Mouse (Mus musculus) left cerebral cortex, adult 9 months (tissue): ENCODE measurements at regions not wholly inside any gene's neighbourhood (a gene's known extent, or its start where the extent isn't known, plus 50 kb on each side); places are given as distances from the start of the nearest gene placed in this dataset.

Source experiments
- DNase-seq, 2 experiments: peaks; one replicate each; pipeline ENCODE4 v3.0.0; 2022; ENCODE audit warnings: low spot score in 2 of 2

GRCm38 (mm10) chr2:169041748-169042147, 86.4 kb upstream of the Zfp64 start:
- no peak for DNase-seq

GRCm38 (mm10) chr2:169037975-169038374, 82.6 kb upstream of the Zfp64 start:
- DNase-seq = no peak

DNA sequence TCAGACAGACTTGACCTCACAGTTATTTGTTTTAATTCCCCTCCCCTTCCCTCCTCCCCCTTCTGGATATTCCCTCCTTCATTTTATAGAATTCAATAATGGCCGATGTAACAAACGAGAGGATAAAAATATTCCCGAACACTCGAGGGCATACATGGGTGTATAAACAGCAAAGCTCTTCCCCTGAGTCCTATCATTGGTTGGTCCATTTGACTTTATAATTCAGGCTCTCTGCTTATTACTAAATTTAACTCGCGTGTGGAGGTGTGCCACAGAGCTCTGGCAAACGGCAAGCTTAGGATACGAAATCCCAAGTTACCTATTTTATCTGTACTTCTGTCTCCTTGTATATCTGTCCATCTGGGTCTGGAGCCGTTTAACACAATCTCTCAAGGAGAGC, 82.1 kb upstream of the Zfp64 start:
- no peak for DNase-seq

DNA sequence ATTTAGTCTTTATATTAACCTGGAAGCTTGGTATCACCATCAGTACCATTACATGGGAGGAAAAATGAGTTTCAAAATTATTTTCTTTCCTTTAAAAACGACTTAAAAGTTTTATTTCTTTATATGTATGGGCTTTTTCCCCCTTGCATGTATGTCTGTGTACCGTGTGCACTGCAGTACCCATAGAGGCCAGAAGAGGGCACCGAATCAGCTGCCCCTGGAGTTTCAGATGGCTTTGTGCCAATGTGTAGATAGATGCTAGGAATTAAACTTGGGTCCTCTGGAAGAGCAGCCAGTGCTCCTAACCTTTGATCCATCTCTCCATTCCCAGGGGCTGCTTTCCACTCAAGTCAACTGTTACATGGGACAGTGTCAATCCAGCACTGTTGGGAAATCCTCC, 79.9 kb upstream of the Zfp64 start:
- DNase-seq = no peak

GRCm38 (mm10) chr2:169033997-169034396, 78.6 kb upstream of the Zfp64 start:
- DNase-seq = no peak

DNA sequence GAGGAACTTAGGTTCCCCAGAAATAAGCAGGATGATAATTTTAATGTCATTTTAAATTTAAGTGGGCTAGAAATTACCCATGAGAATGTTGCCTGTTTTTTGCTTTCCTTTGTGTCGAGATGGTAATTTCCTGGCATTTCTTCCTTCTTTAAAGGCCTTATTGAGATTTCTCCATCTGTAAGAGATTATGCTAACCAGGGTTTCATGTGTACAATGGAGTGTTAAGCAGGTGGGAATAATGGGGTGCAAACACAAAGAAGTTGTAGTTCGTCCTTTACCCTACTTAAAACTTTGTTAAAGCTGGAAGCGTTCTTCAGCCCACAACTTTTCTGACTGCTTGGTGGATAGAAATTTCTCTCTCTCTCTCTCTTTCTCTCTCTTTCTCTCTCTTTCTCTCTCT, 77.8 kb upstream of the Zfp64 start:
- no peak for DNase-seq

DNA sequence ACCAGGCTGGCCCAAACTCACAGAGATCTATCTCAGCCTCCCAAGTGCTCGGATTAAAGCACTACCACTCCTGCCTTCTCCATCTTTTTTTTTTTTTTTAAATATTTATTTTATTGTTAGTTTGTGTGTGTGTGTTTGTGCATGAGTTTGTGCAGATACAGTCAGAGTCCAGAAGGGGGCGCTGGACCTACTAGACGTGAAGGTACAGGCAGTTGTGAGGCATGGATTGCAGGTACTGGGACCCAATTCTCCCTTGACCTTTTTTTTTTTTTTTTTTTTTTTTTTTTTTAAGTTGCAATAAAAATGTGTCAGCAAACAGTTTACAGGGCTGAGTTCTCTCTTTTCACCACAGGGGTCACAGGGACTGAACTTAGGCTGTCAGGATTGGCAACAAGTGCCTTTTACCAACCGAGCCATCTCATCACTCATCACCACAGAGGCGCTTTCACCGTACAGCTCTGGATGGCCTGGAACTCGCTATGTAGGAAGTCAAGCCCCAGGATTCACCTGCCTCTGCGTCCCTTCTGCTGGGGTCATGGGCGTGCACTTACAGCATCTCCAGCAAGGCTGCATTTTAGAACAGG, 73.2 kb upstream of the Zfp64 start:
- no peak for DNase-seq

- no peak for DNase-seq
Observed at GRCm38 (mm10) chr2:169019037-169019436, 63.6 kb upstream of the Zfp64 start.

DNA sequence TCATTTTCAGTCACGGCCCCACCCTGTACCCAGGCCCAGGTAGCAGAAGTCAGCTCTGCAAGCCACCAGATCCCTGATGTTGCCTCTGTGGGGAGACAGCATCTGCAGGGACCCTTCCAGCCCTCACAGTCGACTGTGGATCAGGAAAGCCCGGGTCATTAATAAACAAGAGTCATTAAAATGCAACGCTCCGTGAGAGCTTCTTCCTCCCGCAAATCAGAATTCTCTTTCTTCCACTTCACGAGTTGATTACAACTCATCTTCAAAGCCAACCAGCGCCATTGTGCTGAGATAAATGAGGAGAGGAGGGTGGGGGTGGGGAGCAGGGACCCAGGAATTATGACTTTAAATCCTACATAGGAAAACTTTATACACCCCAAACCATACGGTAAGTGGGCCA, 54.9 kb upstream of the Zfp64 start:
- DNase-seq = no peak

- DNase-seq = no peak
Observed at GRCm38 (mm10) chr2:169008756-169009155, 53.4 kb upstream of the Zfp64 start.

- no peak for DNase-seq
Observed at GRCm38 (mm10) chr2:169008333-169008732, 52.9 kb upstream of the Zfp64 start.

DNA sequence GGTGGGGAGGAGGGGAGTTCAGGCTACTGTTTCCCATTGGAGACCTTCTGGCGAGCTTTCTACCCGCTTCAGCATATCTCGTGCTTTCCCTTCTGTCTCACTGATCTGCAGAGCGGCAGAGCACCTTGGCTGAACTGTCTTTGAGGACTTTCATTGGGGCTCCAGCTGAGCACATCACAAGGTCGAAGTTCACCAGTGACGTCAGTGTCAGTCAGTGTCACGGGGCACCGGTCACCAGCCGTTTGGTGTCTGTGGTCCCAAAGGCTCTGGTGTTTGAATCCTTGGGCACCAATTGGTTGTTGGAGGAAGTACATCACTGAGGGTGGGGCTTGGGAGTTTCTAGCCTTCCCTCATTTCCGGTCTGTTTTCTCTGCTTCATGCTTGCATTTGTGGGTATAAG, 51.2 kb upstream of the Zfp64 start:
- no peak for DNase-seq

GRCm38 (mm10) chr2:169005810-169006209, 50.4 kb upstream of the Zfp64 start:
- DNase-seq = no peak
